Mouse (Mus musculus): ENCODE results near the gene Amdhd1. TPM values are rescaled to one million over a fixed set of nuclear protein-coding genes. Genes with fewer than 3 reads are reported as not detected.

The Amdhd1 gene
- polyA plus RNA-seq, 1 experiment: not detected

GRCm38 (mm10) chr10:93517754-93518153, 22.1 kb downstream of the Amdhd1 start:
- Histone ChIP-seq H3K27ac (ENCODE audit: insufficient read depth, low read length) (no peak overlapping the region), H3K4me3 (ENCODE audit: insufficient read depth, low read length) (no peak overlapping the region)

GRCm38 (mm10) chr10:93515927-93516326, 23.9 kb downstream of the Amdhd1 start:
- TF ChIP-seq POLR2A (IDR thresholded peaks at IDR 0.05; ENCODE audit: low read depth, low read length) (no peak), CTCF (IDR thresholded peaks at IDR 0.05; ENCODE audit: borderline replicate concordance, insufficient read depth, low read length) (no peak)
- no peak overlapping the region for H3K4me3 ChIP-seq (ENCODE audit: insufficient read depth, low read length)
- H3K4me1 ChIP-seq (ENCODE audit: control insufficient read depth, insufficient read depth, low read length): no peaks in the 10 kb centered on the region
- no peak overlapping the region for H3K27ac ChIP-seq (ENCODE audit: insufficient read depth, low read length)

More at GRCm38 (mm10) chr10:93517754-93518153, 22.1 kb downstream of the Amdhd1 start:
- TF ChIP-seq POLR2A (IDR thresholded peaks at IDR 0.05; ENCODE audit: low read depth, low read length) (no peak), CTCF (IDR thresholded peaks at IDR 0.05; ENCODE audit: borderline replicate concordance, insufficient read depth, low read length) (no peak)
- no peaks in the 10 kb centered on the region for H3K4me1 ChIP-seq (ENCODE audit: control insufficient read depth, insufficient read depth, low read length)

GRCm38 (mm10) chr10:93515419-93515818, 24.4 kb downstream of the Amdhd1 start:
- no peaks in the 10 kb centered on the region for H3K4me1 ChIP-seq (ENCODE audit: control insufficient read depth, insufficient read depth, low read length)
- TF ChIP-seq POLR2A (IDR thresholded peaks at IDR 0.05; ENCODE audit: low read depth, low read length): no peak
- TF ChIP-seq CTCF (IDR thresholded peaks at IDR 0.05; ENCODE audit: borderline replicate concordance, insufficient read depth, low read length): no peak
- H3K4me3 ChIP-seq (ENCODE audit: insufficient read depth, low read length): no peak overlapping the region
- H3K27ac ChIP-seq (ENCODE audit: insufficient read depth, low read length): no peak overlapping the region

- Histone ChIP-seq H3K27ac (ENCODE audit: insufficient read depth, low read length) (no peak overlapping the region), H3K4me1 (ENCODE audit: control insufficient read depth, insufficient read depth, low read length) (no peaks in the 10 kb centered on the region), H3K4me3 (ENCODE audit: insufficient read depth, low read length) (no peak overlapping the region)
- no peak for TF ChIP-seq POLR2A (IDR thresholded peaks at IDR 0.05; ENCODE audit: low read depth, low read length)
- no peak for TF ChIP-seq CTCF (IDR thresholded peaks at IDR 0.05; ENCODE audit: borderline replicate concordance, insufficient read depth, low read length)
Observed at GRCm38 (mm10) chr10:93509532-93510153, 30.2 kb downstream of the Amdhd1 start.

- H3K4me3 ChIP-seq (ENCODE audit: insufficient read depth, low read length): no peak overlapping the region
- H3K4me1 ChIP-seq (ENCODE audit: control insufficient read depth, insufficient read depth, low read length): no peaks in the 10 kb centered on the region
- TF ChIP-seq CTCF (IDR thresholded peaks at IDR 0.05; ENCODE audit: borderline replicate concordance, insufficient read depth, low read length): no peak
- no peak for TF ChIP-seq POLR2A (IDR thresholded peaks at IDR 0.05; ENCODE audit: low read depth, low read length)
- H3K27ac ChIP-seq (ENCODE audit: insufficient read depth, low read length): no peak overlapping the region
Observed at GRCm38 (mm10) chr10:93508383-93508970, 31.4 kb downstream of the Amdhd1 start.

- H3K4me3 ChIP-seq (ENCODE audit: insufficient read depth, low read length): no peak overlapping the region
- H3K4me1 ChIP-seq (ENCODE audit: control insufficient read depth, insufficient read depth, low read length): peaks cover 3% of the 10 kb centered on the region
- H3K27ac ChIP-seq (ENCODE audit: insufficient read depth, low read length): no peak overlapping the region
- TF ChIP-seq POLR2A (IDR thresholded peaks at IDR 0.05; ENCODE audit: low read depth, low read length) (no peak), CTCF (IDR thresholded peaks at IDR 0.05; ENCODE audit: borderline replicate concordance, insufficient read depth, low read length) (no peak)
Observed at GRCm38 (mm10) chr10:93501346-93501745, 38.5 kb downstream of the Amdhd1 start.

- H3K4me3 ChIP-seq (ENCODE audit: insufficient read depth, low read length): no peak overlapping the region
- TF ChIP-seq CTCF (IDR thresholded peaks at IDR 0.05; ENCODE audit: borderline replicate concordance, insufficient read depth, low read length) (no peak), POLR2A (IDR thresholded peaks at IDR 0.05; ENCODE audit: low read depth, low read length) (no peak)
- H3K27ac ChIP-seq (ENCODE audit: insufficient read depth, low read length): no peak overlapping the region
- H3K4me1 ChIP-seq (ENCODE audit: control insufficient read depth, insufficient read depth, low read length): peaks cover 3% of the 10 kb centered on the region
Observed at GRCm38 (mm10) chr10:93500864-93501263, 39.0 kb downstream of the Amdhd1 start.

GRCm38 (mm10) chr10:93490451-93490850, 49.4 kb downstream of the Amdhd1 start:
- Histone ChIP-seq H3K4me3 (ENCODE audit: insufficient read depth, low read length) (no peak overlapping the region), H3K4me1 (ENCODE audit: control insufficient read depth, insufficient read depth, low read length) (no peaks in the 10 kb centered on the region), H3K27ac (ENCODE audit: insufficient read depth, low read length) (no peak overlapping the region)
- TF ChIP-seq CTCF (IDR thresholded peaks at IDR 0.05; ENCODE audit: borderline replicate concordance, insufficient read depth, low read length) (no peak), POLR2A (IDR thresholded peaks at IDR 0.05; ENCODE audit: low read depth, low read length) (no peak)

GRCm38 (mm10) chr10:93488828-93489226, 51.0 kb downstream of the Amdhd1 start:
- Histone ChIP-seq H3K4me1 (ENCODE audit: control insufficient read depth, insufficient read depth, low read length) (no peaks in the 10 kb centered on the region), H3K27ac (ENCODE audit: insufficient read depth, low read length) (no peak overlapping the region), H3K4me3 (ENCODE audit: insufficient read depth, low read length) (no peak overlapping the region)
- TF ChIP-seq CTCF (IDR thresholded peaks at IDR 0.05; ENCODE audit: borderline replicate concordance, insufficient read depth, low read length): no peak
- no peak for TF ChIP-seq POLR2A (IDR thresholded peaks at IDR 0.05; ENCODE audit: low read depth, low read length)

- Histone ChIP-seq H3K4me1 (ENCODE audit: control insufficient read depth, insufficient read depth, low read length) (no peaks in the 10 kb centered on the region), H3K27ac (ENCODE audit: insufficient read depth, low read length) (no peak within 1 kb of the TSS), H3K4me3 (ENCODE audit: insufficient read depth, low read length) (no peak within 1 kb of the TSS)
- TF ChIP-seq POLR2A (IDR thresholded peaks at IDR 0.05; ENCODE audit: low read depth, low read length) (no peak), CTCF (IDR thresholded peaks at IDR 0.05; ENCODE audit: borderline replicate concordance, insufficient read depth, low read length) (no peak)
Observed at GRCm38 (mm10) chr10:93488066-93488827, 51.6 kb downstream of the Amdhd1 start, which contains the start of gene Hal. Gene Hal (plus strand): TSS chr10:93488768.
